Mouse (Mus musculus) CH12.LX (cell line): ENCODE results near the gene Pdk2. TPM values are rescaled to one million over a fixed set of nuclear protein-coding genes. Genes with fewer than 3 reads are reported as not detected.

Experiments used
- DNase-seq: peaks from one replicate; pipeline ENCODE4 v3.0.0-alpha.2; 2013; ENCODE audit errors: extremely low read depth
- H3K27ac ChIP-seq: 2 replicates; pipeline ENCODE4 v1.5.1; 2012; ENCODE audit warnings: low read depth, mild to moderate bottlenecking, control low read depth, moderate library complexity; ENCODE audit not compliant: insufficient read depth
- H3K27me3 ChIP-seq: replicated peaks from 2 replicates; pipeline ENCODE3; 2012; ENCODE audit warnings: inconsistent platforms
- H3K36me3 ChIP-seq, 2 experiments: replicated peaks in 1 of 2; 2 replicates each; pipeline versions ENCODE3 to v1.6.1; 2012; ENCODE audit warnings: inconsistent platforms in 1 of 2, low read length in 1 of 2, mild to moderate bottlenecking in 1 of 2, mixed read lengths in 1 of 2, moderate library complexity in 1 of 2; ENCODE audit not compliant: control insufficient read depth in 1 of 2, insufficient read depth in 1 of 2
- H3K4me1 ChIP-seq, 2 experiments: 2 replicates each; pipeline ENCODE4 v1.6.1; 2012; ENCODE audit warnings: inconsistent platforms in 1 of 2, moderate library complexity in 1 of 2; ENCODE audit not compliant: insufficient read depth in 2 of 2, control insufficient read depth in 1 of 2
- H3K4me2 ChIP-seq: 2 replicates; pipeline ENCODE4 v1.6.1; 2012; ENCODE audit warnings: low read depth, mild to moderate bottlenecking, control low read depth; ENCODE audit not compliant: poor library complexity, insufficient read depth, severe bottlenecking
- H3K4me3 ChIP-seq, 3 experiments: fragments of 150-350 bp in 1 of 3; sonication (generic) in 1 of 3; replicated peaks in 1 of 3; 2 replicates each; pipeline versions ENCODE3 to v1.5.1; 2011 to 2012; ENCODE audit warnings: low read depth in 2 of 3, low read length in 2 of 3, mild to moderate bottlenecking in 2 of 3, moderate library complexity in 2 of 3, control low read depth in 1 of 3, improper control_type of control experiment in 1 of 3, inconsistent platforms in 1 of 3, mixed read lengths in 1 of 3; ENCODE audit not compliant: poor library complexity in 1 of 3
- H3K79me2 ChIP-seq: replicated peaks from 2 replicates; pipeline ENCODE4 v1.6.1; 2012; ENCODE audit warnings: mild to moderate bottlenecking, moderate library complexity; ENCODE audit not compliant: control insufficient read depth, poor library complexity, insufficient read depth, severe bottlenecking; ENCODE audit errors: extremely low read depth
- H3K9ac ChIP-seq: 2 replicates; pipeline ENCODE4 v1.6.1; 2012; ENCODE audit warnings: low read depth, mild to moderate bottlenecking, control low read depth, moderate library complexity; ENCODE audit not compliant: insufficient read depth
- H3K9me3 ChIP-seq: replicated peaks from 2 replicates; pipeline ENCODE3; 2012; ENCODE audit warnings: low read length, inconsistent platforms, mixed read lengths
- BHLHE40 ChIP-seq: IDR thresholded peaks from 2 replicates; pipeline ENCODE4 v1.6.1; 2011; ENCODE audit warnings: mild to moderate bottlenecking, low read depth, low read length, improper control_type of control experiment
- CHD2 ChIP-seq: IDR thresholded peaks from 2 replicates; pipeline ENCODE4 v1.6.1; 2011; ENCODE audit warnings: low read length, improper control_type of control experiment
- E2F4 ChIP-seq: IDR thresholded peaks from 2 replicates; pipeline ENCODE4 v1.6.1; 2011; ENCODE audit warnings: low read depth, low read length, improper control_type of control experiment; ENCODE audit not compliant: insufficient replicate concordance
- EP300 ChIP-seq: IDR thresholded peaks from 2 replicates; pipeline ENCODE4 v1.6.1; 2011; ENCODE audit warnings: low read length, improper control_type of control experiment
- ETS1 ChIP-seq: conservative IDR thresholded peaks from 2 replicates; pipeline ENCODE4 v1.6.1; 2012; ENCODE audit warnings: low read depth, mild to moderate bottlenecking, inconsistent platforms, low read length, improper control_type of control experiment, moderate library complexity
- GABPA ChIP-seq: IDR thresholded peaks from 2 replicates; pipeline ENCODE4 v1.6.1; 2012; ENCODE audit warnings: low read depth, low read length, improper control_type of control experiment, inconsistent platforms; ENCODE audit not compliant: insufficient replicate concordance
- MAFK ChIP-seq: IDR thresholded peaks from 2 replicates; pipeline ENCODE4 v1.6.1; 2011; ENCODE audit warnings: low read length, improper control_type of control experiment; ENCODE audit not compliant: insufficient replicate concordance
- MAX ChIP-seq: IDR thresholded peaks from 2 replicates; pipeline ENCODE4 v1.6.1; 2011; ENCODE audit warnings: low read length, improper control_type of control experiment
- PAX5 ChIP-seq: IDR thresholded peaks from 2 replicates; pipeline ENCODE4 v1.6.1; 2012; ENCODE audit warnings: low read length, inconsistent platforms, mixed read lengths
- POLR2A ChIP-seq: IDR thresholded peaks from 2 replicates; pipeline ENCODE4 v1.6.1; 2011; ENCODE audit warnings: low read depth, mild to moderate bottlenecking, improper control_type of control experiment, low read length
- RAD21 ChIP-seq: IDR thresholded peaks from 2 replicates; pipeline ENCODE4 v1.6.1; 2011; ENCODE audit warnings: low read depth, mild to moderate bottlenecking, low read length, improper control_type of control experiment, moderate library complexity
- RCOR1 ChIP-seq: conservative IDR thresholded peaks from 2 replicates; pipeline ENCODE4 v1.6.1; 2012; ENCODE audit warnings: low read depth, mild to moderate bottlenecking, inconsistent platforms, low read length, improper control_type of control experiment
- TBP ChIP-seq: conservative IDR thresholded peaks from 2 replicates; pipeline ENCODE4 v1.6.1; 2011; ENCODE audit warnings: low read depth, low read length, improper control_type of control experiment
- TCF12 ChIP-seq: IDR thresholded peaks from 2 replicates; pipeline ENCODE4 v1.6.1; 2014; ENCODE audit warnings: low read depth, mild to moderate bottlenecking, inconsistent platforms, low read length, improper control_type of control experiment
- USF2 ChIP-seq: conservative IDR thresholded peaks from 2 replicates; pipeline ENCODE4 v1.6.1; 2011; ENCODE audit warnings: low read depth, low read length, improper control_type of control experiment
- ZKSCAN1 ChIP-seq: IDR thresholded peaks from 2 replicates; pipeline ENCODE4 v1.6.1; 2012; ENCODE audit warnings: low read depth, inconsistent platforms, low read length, improper control_type of control experiment, borderline replicate concordance
- ZMIZ1 ChIP-seq: IDR thresholded peaks from 2 replicates; pipeline ENCODE4 v1.6.1; 2012; ENCODE audit warnings: low read depth, mild to moderate bottlenecking, inconsistent platforms, low read length, improper control_type of control experiment
- ZNF384 ChIP-seq: IDR thresholded peaks from 2 replicates; pipeline ENCODE4 v1.6.1; 2012; ENCODE audit warnings: low read depth, low read length, improper control_type of control experiment, inconsistent platforms
- dilution Hi-C: fragments of 300-500 bp; cut with MboI; formaldehyde crosslinking; loops from 2 replicates; pipeline ENCODE4 v1.14.3; 2020; ENCODE audit warnings: low sequenced_read_pairs; ENCODE audit not compliant: extremely low pct_unique_long_range_greater_than_20kb, extremely low pct_ligation_motif_present
- in situ Hi-C: fragments of 300-500 bp; cut with MboI; formaldehyde crosslinking; loops from 3 replicates; pipeline ENCODE4 v1.14.3; 2019; ENCODE audit warnings: low sequenced_read_pairs, low pct_ligation_motif_present, low pct_unique_long_range_greater_than_20kb, mixed read lengths
- polyA plus RNA-seq: library from polyadenylated mRNA; unstranded; fragments of >175 nt; gene quantifications from 2 replicates; pipeline ENCODE4 v1.2.1, GENCODE M21; 2012; ENCODE audit warnings: low read depth; ENCODE audit not compliant: insufficient read length
- total RNA-seq, 2 experiments: library from RNA; depleted of rRNA; stranded (reverse); fragments of 300-350 nt in 1 of 2; fragments of >200 nt in 1 of 2; gene quantifications; 2 replicates each; pipeline ENCODE4 v1.2.3; 2012 to 2014

Pdk2 gene
- total and polyA plus RNA-seq, 3 experiments: not detected

- dilution Hi-C loops (no loop called here), in situ Hi-C loops (no loop called here)
- Histone ChIP-seq H3K36me3 (peaks cover 0 to 3% of the 10 kb centered on the region in 2 experiments), H3K4me3 (no peak overlapping the region), H3K4me1 (peaks cover 0 to 13% of the 10 kb centered on the region in 2 experiments; a peak in 3 of 4 replicates), H3K79me2 (no peaks in the 10 kb centered on the region), H3K9me3 (no peaks in the 10 kb centered on the region)
- no peak for DNase-seq
- 0 out of 2 replicates have a peak, but pooled peaks have one; percentile 21 for TF ChIP-seq MAFK
- TF ChIP-seq ZMIZ1: no peak
- TF ChIP-seq, all 38 proteins: peak for 1
- no peak overlapping the region for H3K27ac ChIP-seq
- peaks cover 77% of the 10 kb centered on the region for H3K27me3 ChIP-seq
- H3K9ac ChIP-seq: no peak overlapping the region
- no peak overlapping the region for H3K4me2 ChIP-seq
Observed at GRCm38 (mm10) chr11:95038818-95039655, 2.1 kb downstream of the Pdk2 start.

GRCm38 (mm10) chr11:95038156-95038817, 2.9 kb downstream of the Pdk2 start:
- Histone ChIP-seq H3K4me3 (no peak overlapping the region), H3K4me2 (no peak overlapping the region), H3K9ac (no peak overlapping the region), H3K9me3 (no peaks in the 10 kb centered on the region)
- no peak for DNase-seq
- in situ Hi-C loops: no loop called here
- TF ChIP-seq TBP (no peak), ZKSCAN1 (no peak), ZNF384 (no peak), GABPA (no peak)
- TF ChIP-seq, all 38 proteins: peak for 0
- dilution Hi-C loops: no loop called here
- Histone ChIP-seq H3K27me3 (peaks cover 85% of the 10 kb centered on the region), H3K4me1 (peaks cover 0 to 13% of the 10 kb centered on the region in 2 experiments; a peak in 3 of 4 replicates), H3K27ac (no peak overlapping the region), H3K79me2 (no peaks in the 10 kb centered on the region), H3K36me3 (no peaks in the 10 kb centered on the region)

GRCm38 (mm10) chr11:95037306-95037705, 3.8 kb downstream of the Pdk2 start:
- in situ Hi-C loops (no loop called here), dilution Hi-C loops (no loop called here)
- Histone ChIP-seq H3K79me2 (no peaks in the 10 kb centered on the region), H3K9ac (no peak overlapping the region), H3K9me3 (no peaks in the 10 kb centered on the region), H3K4me1 (peaks cover 0 to 13% of the 10 kb centered on the region in 2 experiments; a peak in 3 of 4 replicates), H3K27ac (no peak overlapping the region), H3K4me2 (no peak overlapping the region), H3K36me3 (no peaks in the 10 kb centered on the region), H3K4me3 (no peak overlapping the region), H3K27me3 (peaks cover 95% of the 10 kb centered on the region)
- TF ChIP-seq ETS1 (no peak), RAD21 (no peak), BHLHE40 (no peak), USF2 (no peak), MAX (no peak), TBP (no peak), CHD2 (no peak), TCF12 (no peak), RCOR1 (no peak), PAX5 (no peak), E2F4 (no peak), POLR2A (no peak), ZNF384 (no peak), EP300 (no peak)
- no peak for DNase-seq
